Mouse (Mus musculus) NIH3T3 (cell line): ENCODE measurements at regions not wholly inside any gene's neighbourhood (a gene's known extent, or its start where the extent isn't known, plus 50 kb on each side); places are given as distances from the start of the nearest gene placed in this dataset.

Experiments used
- DNase-seq: peaks from one replicate; pipeline ENCODE4 v3.0.0-alpha.2; 2012; ENCODE audit warnings: low read depth

DNA sequence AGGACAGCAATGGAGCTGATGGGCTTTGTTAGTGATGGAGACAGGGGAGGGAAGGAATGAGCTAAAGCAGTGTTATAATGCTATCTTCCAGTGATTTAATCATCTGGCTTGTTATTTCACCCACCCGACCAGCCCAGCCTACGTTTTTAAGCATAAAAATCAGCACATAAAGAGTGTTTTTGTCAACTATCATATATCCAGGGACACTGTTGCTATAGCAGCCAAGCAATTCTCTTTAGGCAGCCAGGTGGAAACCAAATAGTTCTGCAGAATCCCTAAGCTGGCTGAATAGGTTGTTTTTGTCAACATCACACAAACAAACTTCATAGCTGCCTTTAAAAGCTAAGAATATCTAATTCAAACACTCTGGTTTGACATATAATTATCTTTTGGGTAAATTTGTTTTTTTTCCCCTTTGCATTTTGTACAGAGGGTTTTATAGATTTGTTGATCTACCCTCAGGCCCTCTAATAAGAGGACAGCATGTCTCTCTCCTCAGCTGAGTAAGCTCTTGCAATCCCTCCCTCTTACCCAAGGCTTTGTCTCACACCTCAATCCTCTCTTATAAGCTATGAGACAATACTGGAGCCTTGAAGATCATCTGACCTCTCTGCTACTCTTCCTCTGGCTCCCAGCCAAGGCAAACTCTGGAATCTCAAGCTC is 104.7 kb upstream of the Camk2d start:
- DNase-seq, result no peak

DNA sequence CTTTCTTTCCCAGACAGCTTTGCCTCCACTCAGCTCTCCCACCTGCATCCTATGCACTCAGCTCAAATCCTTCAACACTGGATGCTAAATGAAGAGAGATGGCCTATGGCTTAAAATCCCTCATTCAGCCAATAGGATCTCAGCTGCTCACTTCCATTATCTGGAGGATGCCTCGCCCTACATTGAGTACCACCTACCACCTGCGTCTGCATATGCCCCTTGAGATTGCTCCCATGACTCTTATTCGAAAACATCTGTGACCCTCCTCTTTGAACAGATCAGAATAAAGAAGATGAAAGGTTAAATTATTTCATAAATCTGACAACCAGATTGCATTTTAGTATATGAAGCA is 104.2 kb upstream of the Camk2d start:
- no peak for DNase-seq

- peak; percentile 11 for DNase-seq
Observed at GRCm38 (mm10) chr3:126498823-126499222, 97.3 kb upstream of the Camk2d start.

GRCm38 (mm10) chr3:126500247-126500646 is 95.9 kb upstream of the Camk2d start:
- no peak for DNase-seq

DNA sequence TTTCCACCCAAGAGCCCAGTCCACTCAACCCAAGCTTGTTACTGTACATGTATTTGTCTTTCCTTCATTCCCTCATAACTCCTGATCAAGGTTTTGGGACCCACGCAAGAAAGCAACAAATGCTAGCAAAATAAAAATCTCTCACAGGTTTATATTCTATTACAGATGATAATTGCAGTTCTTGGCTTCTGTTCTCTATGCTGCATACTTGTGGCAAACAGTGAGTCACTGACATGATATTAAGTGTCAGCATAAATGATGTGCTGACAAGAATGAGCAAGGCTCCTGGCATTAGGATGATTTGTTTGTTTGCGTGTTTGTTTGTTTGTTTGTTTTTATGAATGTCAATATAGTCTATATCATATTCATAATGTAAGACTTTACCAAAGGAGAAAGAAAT is 94.3 kb upstream of the Camk2d start:
- no peak for DNase-seq

DNA sequence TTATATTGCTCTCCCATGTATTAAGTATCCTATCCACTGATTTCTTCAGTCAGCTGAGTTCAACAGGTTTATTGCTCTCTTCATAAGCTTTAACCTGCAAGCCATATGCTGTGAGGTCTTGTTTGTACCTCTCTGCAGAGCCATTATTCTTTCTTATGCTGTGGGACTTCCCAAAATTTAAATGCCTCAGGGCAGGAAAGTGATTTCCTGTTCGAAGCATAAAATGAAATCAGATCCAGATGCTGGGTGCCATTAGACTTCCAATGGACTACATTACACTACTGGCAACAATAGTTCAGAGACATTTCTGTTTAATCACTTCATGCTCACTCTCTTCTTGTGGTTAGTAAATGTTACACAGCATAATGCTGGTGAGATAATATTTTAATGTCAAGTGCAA is 90.4 kb upstream of the Camk2d start:
- peak; percentile 54 for DNase-seq

- no peak for DNase-seq
Observed at GRCm38 (mm10) chr3:126514842-126515241, 81.3 kb upstream of the Camk2d start.

- DNase-seq, result no peak
Observed at GRCm38 (mm10) chr3:126534118-126534820, 61.8 kb upstream of the Camk2d start.

DNA sequence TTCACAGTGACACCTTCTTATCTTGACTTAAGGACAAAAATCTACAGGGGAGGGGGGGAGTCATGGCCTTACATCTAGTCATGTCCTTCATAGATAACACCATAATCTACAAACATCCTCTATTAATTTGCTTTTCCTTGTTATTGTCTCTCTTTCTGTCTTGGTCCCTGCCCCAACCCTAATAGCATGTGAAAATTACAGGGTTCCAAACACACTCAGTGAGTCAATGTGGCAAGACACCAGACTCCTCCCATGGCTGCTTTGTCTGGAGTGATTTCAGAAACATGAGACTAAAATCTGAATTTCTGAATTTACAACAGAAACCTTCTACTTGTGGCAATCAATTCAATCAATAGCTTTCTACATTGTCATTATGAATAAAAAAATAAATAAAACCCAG is 60.8 kb upstream of the Camk2d start:
- peak; percentile 39 for DNase-seq

- DNase-seq, result no peak
Observed at GRCm38 (mm10) chr3:126538516-126538915, 57.6 kb upstream of the Camk2d start.

- peak; percentile 74 for DNase-seq
Observed at GRCm38 (mm10) chr3:126541105-126541504, 55.0 kb upstream of the Camk2d start.
